Mouse (Mus musculus) frontal cortex, adult 2 months (tissue): ENCODE measurements around the gene Foxp1. TPM values are rescaled to one million over a fixed set of nuclear protein-coding genes. Genes with fewer than 3 reads are reported as not detected.

Source experiments
- DNase-seq, 2 experiments: peaks; one replicate each; pipeline ENCODE4 v3.0.0; 2022; ENCODE audit warnings: low spot score in 1 of 2; ENCODE audit errors: extremely low spot score in 1 of 2
- polyA plus RNA-seq: library from polyadenylated mRNA; depleted of rRNA; stranded (reverse); fragments of >200 nt; gene quantifications from 2 replicates; pipeline ENCODE4 v1.2.3, GENCODE M21; 2012

The Foxp1 gene
- polyA plus RNA-seq, 1 experiment: 49.5 TPM

DNA sequence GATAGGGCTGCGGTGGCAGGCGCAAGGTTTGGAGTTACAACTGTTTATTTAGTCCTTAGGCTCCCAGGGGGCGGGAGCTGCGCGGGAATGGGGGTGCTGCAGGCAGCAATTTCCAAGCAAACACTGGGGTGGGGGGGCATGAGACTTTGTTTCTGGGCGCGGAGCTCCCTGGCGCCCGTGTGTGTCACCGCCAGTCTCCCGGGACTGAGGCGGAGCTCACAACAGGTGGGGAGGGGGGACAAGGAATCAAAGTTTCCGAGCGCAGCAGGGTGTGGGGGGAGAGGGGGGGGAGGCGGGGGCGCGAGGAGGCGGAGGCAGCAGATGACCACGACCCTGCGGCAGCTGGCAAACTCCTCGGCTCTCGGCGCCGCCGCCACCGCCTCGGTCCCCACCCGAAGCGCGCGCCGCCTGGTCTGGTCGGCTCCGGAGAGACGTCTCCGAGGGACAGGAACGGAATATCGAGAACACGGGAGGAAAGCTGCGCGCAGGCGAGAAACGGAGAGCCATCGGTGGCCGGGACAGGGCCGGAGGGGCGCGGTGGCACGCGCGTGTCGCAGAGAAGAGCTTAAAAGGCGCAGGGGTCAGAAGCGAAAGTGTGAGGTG, 1.4 kb downstream of the Foxp1 start:
- DNase-seq: peak in 1 of 2 experiments; percentile 58

DNA sequence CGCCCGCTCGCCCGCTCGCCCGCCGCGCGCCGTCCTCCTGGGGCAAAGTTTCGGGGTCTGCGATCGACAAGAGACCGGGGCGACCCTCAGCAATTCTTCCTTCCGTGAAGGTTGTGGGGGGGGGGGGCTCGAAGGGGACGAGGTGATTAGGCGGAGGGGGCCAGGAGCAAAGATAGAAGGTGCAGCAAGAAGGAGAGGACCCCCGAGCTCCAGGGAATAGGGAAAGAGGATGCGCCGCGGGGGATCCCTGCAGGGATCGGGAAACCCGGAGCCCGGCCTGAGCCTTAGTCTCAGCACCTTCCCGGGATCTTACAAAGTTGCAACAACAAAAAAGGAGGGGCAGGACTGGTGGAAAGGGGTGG, 1.9 kb downstream of the Foxp1 start:
- no peak for DNase-seq

DNA sequence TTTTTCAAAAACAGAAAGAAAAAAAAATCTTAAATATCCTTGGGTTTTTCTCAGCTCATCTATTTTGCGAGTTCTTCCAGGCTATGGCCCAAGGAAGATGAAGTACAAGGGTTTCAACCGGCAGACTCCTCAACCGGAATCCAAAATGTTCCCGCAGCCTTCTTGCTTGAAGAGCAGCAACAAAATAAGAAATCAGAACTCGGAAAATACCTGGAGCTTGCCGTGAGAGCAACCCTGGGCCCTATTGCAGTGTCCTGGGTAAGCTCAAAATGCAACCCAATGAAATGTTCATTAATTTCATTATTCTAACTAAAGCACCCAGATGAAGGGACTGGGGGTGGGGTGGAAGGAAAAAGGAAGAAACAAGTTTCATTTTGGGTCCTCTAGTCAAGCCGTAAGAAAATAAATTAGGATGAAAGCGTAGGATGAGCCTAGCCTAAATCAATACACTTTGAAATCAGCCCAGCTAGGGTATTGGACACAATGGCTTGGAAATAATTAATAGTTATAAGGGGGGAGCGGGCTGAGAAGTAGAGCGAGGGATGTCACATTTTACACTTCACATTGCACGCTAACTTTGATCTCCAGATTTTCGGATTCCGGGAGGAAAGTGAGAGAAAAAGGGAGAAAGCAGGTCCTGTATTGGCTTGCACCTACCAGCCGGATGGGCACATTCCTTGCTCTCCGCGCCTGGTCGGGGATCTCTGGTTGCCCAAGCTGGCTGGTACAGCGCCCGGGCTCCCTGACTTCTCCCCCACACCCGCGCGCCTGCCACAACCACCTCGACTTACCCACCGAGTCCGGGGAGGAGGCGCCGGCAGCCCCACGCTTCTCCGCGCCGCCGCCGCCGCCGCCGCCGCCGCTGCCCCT, 2.5 kb downstream of the Foxp1 start:
- DNase-seq: peak in 1 of 2 experiments; percentile 43

DNA sequence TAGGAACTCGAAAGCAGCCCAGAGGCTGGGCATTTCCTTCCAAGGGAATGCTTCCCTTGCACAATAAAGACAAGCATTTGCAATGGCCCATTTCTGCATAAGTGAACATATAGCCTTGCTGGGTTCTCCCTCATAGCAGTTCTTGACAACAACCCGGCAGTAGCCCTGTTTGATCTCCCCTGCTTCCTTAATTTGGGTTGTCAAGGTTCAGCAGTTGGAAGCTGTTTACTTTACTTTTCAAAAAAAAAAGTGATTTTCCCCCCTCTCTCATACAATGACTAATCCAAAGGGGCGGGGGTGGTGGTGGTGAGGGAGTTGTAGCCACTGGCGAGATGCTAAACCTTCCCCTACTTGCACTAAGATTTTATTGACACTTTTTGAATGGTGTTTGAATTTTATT, 3.5 kb downstream of the Foxp1 start:
- no peak for DNase-seq

DNA sequence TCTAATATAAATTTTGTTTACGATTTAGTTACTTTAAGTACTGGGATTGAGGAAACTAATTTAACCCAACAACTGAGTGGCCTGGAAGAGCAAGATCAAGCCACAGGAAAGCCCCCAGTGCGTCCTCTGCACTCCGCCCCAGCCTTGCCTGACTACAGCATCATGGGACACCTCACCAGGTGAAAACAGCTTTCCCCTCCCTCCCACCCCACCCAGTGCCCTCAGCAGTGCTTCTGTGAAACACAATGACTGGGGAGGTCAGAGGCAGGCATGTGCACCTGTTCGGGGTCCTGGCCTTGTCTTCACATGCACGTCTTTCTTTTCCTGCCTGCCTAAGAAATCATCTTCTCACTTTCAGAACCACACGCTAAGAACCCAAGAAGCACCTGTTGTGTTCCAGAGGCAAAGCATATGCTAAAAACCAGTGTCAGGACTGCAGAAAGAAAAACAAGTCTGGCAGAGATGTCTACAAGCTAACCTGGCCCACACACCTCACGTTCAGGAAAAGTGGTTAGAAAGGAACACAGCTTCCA, 6.8 kb downstream of the Foxp1 start:
- no peak for DNase-seq

DNA sequence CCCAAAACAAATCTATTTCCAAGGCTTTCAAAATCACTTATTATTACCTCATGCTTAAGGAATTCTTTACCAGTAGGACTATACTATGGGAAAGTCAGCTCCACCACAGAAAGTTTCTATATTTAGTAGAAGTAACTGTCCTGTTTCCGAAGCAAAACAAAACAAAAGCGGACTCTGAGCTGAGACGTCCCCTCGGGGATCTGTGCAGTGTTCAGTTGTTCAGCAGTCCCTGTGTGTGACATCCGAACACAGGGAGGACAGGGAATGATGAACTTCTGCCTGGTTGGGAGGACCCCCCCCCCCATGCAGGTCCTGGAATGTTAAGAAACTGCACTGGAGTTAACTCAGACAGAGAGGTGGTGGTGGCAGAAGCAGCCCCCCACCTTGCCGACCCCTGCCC, 10.7 kb downstream of the Foxp1 start:
- no peak for DNase-seq

DNA sequence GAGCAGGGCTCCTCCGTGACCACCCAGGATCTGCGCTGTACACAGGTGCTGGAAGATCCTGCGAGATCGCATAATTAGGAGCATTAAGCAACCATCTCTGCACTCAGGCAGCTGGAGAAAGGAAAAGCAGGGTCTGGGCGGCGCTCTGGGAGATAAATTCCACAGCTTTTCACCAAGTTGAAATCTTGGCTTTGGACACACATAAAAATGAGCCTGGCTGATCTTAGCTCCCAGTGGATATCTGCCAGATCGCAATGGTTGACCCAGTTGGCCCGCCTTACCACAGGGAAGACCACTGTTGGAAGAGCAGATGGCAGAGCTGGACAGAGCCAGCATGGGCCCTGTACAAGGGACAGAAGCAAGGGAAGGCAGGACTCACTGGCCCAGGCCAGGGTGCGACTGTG, 13.3 kb downstream of the Foxp1 start:
- no peak for DNase-seq

DNA sequence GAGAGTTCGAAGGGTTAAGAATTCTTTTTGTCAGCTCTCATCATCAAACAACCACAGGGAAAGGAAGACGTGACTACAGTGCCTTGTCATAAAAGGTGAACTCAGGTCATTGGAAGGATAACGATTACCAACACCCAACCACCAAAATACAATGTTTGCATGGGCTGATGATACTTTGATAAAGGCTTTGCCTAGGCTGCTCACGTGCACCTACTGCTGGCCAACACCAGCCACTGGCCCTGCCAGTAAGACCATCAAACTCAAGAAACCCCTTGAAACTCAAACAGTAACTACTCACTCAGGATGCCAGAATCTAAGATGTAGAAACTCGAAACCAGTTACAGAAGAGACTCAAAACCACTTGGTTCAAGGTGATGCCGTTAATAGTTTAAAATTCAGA, 15.7 kb downstream of the Foxp1 start:
- no peak for DNase-seq

DNA sequence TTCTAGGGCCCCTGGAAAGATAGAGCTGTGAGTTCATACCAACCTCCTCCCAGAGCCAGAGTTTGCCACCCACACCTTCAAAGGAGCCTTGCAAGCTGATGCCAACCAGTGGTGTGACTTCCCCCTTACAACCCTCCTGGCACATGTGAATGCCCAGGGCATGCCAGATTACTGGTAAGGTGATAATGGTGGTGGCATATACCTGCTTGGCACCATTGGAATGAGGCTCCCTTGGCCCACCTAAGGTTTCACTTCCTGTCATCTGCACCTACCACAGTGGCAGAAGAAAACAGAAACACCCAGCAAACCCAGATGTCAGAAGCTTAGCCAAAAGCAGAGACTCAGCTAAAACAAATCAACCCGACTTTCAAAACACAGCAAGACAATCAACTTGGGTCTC, 18.8 kb downstream of the Foxp1 start:
- DNase-seq: no peak

DNA sequence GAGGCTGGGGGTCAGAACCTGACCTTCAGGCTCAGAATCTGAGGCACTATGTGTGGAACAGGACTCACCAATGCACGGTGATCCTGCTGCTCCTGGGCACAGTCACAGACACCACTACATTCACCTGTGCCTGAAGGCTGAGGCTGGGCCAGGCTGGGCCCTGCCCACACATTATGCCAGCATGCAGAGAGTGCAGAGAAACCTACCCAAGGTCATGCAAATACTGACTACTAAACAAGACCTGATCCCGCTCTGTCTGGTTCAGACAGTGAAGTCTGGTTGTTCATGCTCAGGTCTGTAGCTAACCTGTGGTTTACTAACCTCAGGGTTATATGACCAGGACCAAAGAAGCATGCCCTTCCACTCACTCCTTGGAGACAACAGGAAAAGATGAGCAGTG, 19.8 kb downstream of the Foxp1 start:
- DNase-seq: no peak

DNA sequence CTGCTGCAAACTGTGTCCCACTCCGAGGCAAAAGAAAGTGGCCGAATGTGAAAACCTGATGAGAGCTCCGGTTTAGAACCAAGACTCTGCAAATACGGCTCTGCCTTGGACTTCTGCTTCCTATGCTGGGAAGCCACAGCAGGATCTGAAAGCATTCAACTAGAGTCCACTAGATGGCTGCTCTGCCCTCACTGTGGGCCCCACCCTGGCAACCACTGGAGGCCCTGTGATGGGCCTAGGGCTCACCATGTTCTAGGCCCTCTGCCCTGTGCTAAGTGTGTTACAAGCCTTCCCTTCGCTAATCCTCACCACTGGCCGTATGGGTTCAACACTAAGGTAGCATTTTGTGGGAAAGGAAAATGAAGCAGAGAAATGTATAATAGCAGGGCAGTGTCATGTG, 20.2 kb downstream of the Foxp1 start:
- DNase-seq: no peak

DNA sequence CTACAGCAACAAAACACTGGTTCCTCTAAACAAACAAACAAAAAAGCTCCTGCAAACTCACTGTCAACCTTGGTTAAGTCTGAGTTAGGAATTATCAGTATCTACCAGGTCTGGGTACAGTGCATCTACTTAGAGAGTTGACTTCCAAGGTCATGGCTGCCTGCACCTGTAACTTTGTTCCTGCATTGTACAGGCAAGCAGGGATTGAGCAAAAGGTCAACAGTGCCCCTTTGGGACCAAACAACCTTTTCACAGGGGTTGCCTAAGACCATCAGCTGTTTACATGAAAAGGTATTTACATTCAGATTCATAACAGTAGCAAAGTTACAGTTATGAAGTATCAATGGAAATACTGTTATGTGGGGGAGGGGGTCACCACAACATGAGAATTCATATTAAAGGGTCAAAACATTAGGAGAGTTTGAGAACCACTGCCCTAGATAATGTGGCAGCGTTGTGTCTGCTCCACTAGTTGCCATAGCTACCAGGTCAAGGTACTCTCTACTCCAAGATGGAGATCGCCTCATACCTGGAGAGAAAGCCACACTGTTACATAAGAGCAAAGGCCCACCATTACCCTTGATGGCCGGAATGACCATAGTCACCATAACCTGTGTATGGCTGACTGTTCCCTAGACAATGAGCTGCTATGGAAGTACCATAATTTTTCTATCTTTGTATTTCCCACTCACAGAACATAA, 21.8 kb downstream of the Foxp1 start:
- DNase-seq: no peak

DNA sequence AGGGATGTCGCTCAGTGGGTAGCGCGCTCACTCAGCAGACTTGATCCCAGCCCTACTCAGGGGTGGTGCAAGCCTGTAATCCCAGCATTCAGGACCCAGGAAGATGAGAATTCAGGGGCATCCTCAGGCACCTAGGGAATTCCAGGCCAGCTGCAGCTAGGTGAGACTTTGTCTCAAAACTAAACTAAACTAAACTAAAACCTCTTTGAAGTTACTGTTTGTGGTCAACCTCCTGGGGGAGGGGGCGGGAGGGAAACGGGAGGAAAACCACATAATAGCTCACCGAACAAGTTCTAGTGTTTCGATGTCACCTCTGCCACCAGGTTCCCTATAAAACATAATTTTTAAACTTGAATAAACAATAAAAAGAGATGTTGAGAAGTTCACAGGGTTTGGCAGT, 24.4 kb downstream of the Foxp1 start:
- no peak for DNase-seq

DNA sequence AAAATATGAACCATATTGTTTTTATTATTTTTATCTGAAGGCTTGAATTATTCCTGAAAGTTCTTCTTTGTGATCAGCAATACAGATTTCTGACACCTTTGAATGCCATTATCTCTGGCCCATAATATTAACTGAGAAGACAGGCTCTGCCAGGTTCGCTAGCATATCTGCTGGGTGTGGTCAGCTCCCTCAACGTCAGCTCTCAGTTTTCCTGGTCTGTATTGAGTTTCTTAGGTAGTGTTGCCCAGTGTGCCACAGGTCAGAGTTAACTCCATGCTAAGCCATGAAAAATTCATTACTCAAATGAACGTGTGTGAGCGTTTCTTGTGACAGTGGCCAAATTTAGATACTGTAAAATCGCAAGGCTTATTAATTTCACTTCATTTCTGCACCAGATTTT, 26.4 kb downstream of the Foxp1 start:
- no peak for DNase-seq

DNA sequence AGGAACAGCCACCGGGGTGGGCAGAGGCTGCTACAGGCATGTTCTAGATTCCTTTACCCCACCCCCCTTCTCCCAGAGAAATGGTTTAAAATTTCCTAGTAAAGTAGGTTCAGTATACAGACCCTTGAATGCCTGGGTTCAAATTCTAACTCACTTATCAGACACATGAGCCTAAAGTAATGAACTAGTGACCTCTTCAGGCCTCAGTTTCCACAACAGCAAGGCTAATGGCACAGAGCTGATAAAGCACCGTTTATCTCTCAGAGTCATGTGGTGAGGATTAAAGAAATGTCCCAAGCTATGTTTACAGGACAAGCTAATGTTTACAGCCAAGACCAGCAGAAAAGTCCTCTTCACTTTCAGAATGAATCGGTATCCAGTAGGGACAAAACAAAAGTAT, 29.6 kb downstream of the Foxp1 start:
- DNase-seq: no peak

DNA sequence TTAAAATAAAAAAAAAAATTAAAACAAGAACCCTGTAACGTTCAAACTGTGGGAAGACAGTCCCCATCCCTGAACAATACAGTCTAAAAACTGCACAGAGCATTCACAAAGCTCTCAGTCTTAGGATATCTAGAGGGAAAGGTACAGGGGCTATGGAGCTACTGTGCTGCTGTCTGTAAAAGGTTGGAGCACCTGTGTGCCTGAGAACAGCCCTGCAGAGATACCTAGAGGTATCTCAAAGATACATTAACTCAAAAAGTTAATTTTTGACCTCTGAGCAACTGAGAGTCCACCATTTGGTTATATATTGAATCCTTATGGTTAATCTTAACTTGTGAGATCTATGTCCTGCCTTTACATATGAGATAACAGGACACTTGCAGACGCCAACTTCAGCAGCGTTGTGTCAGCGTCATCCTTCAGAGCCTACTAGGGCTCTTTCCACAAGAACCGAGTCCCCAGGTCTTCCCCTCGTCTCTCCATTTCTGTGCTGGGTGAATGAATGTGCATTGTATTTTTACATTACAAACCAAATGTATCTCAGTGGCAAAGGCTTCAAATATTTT, 30.5 kb downstream of the Foxp1 start:
- DNase-seq: no peak

DNA sequence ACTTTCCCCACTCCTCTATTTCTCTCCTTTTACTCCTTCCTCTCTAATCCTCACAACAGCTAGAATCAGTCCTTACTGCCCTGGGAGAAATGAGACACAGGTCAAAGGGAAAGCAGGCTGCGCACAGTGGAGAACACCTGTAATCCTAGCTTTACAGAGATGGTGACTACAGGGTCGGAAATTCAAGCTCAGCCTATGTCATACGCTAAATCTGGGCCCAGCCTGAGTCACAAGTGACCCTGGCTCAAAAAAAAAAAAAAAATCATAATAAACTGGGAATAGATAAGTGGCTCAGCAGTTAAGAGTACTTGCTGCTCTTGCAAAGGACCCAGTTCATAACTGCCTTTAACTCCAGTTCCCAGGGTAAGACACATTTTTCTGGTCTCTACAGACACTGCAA, 31.4 kb downstream of the Foxp1 start:
- DNase-seq: no peak

DNA sequence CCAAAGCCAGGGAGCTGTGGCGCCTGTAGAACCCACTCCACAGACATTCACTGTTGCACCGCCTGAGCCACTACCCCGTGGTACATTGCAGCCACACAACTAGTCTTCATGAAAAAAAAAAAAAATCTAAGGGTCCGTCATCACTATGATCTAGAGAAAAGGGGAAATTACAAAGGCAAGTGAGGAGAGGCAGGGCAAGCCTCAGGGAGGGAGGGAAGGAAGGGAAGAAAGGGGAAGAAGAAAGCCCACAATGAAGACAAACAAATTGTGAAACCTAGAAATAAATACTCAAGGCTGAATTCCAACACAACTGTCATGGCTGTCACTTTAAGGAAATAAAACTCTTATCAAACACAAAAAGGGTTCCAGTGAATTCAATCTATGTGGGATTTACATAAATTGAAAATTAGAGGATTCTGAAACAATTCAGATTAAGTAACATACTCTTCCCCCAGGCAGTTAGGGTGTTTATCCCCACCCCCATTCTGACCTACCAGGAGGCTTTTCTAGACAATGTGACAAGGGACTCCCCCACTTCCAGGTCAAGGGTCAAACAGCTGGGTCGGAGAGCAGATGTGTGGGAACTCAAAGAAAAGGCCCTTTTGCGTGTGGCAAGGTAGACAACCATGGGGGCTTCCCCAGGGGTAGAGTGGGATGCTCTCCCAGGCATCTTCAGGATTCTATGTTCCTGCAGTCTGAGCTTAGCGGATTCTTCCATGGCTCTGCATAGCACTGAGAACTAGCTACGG, 32.4 kb downstream of the Foxp1 start:
- DNase-seq: no peak

DNA sequence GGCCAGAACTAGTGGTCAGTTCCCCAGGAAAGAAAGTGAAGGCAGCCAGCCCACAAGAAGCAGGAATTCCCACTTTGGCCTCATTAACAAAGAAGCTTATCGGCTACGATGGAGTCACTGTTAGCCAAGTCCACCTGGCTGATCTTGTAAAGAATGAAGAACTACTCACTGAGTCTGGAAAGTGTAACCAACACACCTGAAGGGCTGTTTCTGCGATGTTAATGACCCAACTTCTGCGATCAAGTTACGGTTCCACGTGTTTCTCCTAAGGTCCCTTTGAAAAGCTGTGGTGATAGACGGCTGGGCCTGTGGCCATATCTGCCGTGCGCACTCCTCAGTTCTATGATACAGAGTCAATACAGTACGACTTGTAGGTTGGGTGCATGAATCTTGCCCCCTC, 33.1 kb downstream of the Foxp1 start:
- no peak for DNase-seq

DNA sequence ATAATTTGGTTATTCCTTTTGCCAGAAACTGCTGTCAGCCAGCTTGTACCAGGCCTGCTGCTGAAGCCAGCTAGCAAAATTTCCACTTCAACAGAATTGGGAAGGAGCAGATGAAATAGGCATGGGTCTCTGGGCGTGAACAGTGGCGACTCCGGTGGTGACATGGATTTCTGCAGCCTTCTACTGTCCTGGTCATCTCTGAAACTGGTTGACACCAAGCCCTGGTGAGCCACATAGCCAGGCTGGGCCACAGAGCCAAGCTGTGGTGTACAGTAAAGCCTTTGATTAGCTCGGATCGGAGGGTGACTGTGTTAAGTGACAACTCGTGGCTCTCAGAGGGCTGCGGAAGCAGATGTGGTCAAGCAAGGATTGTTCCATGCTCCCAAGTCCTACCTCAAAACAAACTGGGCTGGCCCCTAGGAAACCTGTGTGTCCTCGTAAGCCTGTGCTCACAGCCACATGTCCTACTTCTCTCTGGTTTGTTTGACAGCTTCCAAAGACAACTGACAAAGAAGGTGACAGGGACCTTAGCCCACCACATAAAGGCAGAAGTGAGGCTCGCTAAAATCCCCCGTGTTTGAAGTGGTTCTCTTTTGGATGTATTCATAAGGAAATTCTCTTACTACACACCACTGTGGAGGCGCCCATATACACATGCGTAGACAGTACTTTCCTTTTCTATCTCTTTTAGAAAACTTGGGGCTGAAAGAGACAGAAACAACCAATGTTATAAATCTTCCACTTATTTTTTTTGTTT, 36.5 kb downstream of the Foxp1 start:
- DNase-seq: no peak
